Comparison of ENCODE assay signal across 22 mouse cellular contexts in genomic region chr14:105302708-105303107, GRCm38 (mm10). TPM values are rescaled to one million over a fixed set of nuclear protein-coding genes. Genes with fewer than 3 reads are reported as not detected.
A peak's percentile ranks its signal among the peaks of the same experiment; 100 is the strongest.
DNase-seq lines count a peak whose midpoint lies in the region; ATAC-seq and TF ChIP-seq lines count a peak whose summit lies in the region.
"Had no signal": no experiment of that assay in that cellular context is flagged by ENCODE, and none has a peak within 500 bp of the region (broad histone marks: within the 10 kb centered on the region; RNA-seq: fewer than 3 reads in every experiment).

No protein-coding gene starts in this region.

- H3K9me3 ChIP-seq in midbrain, postnatal 0 days (ENCODE audit: low read length), result no peaks in the 10 kb centered on the region
- H3K9me3 ChIP-seq in midbrain, embryonic 10.5 days (replicated peaks), result no peaks in the 10 kb centered on the region
- H3K9me3 ChIP-seq: heart, embryonic 15.5 days; neural tube, embryonic 15.5 days had no signal

- intact Hi-C loops in heart, adult 2 months (cut with DNase I), result no loop called here

- no peak for TF ChIP-seq EP300 in heart, adult 2 months (IDR thresholded peaks at IDR 0.05; ENCODE audit: insufficient read depth, low read depth, low read length)

- H3K4me1 ChIP-seq in heart, adult 2 months (ENCODE audit: control insufficient read depth, insufficient read depth, low read length), result no peaks in the 10 kb centered on the region
- no peaks in the 10 kb centered on the region for H3K4me1 ChIP-seq in midbrain, postnatal 0 days (ENCODE audit: insufficient read depth, low read length)
- H3K4me1 ChIP-seq in midbrain, embryonic 10.5 days, result peaks cover 13% of the 10 kb centered on the region
- H3K4me1 ChIP-seq: heart, embryonic 15.5 days; neural tube, embryonic 15.5 days had no signal

- WGBS in heart, adult 2 months, result 79% methylated on average over 4 of the region's 4 CpGs
- 64% methylated on average over 4 of the region's 4 CpGs for WGBS in midbrain, postnatal 0 days
- 74% methylated on average over 4 of the region's 4 CpGs for WGBS in midbrain, embryonic 10.5 days

- H3K27me3 ChIP-seq in heart, adult 2 months (ENCODE audit: control insufficient read depth, insufficient read depth, low read length), result no peaks in the 10 kb centered on the region
- H3K27me3 ChIP-seq in midbrain, postnatal 0 days (ENCODE audit: insufficient read depth, low read length), result no peaks in the 10 kb centered on the region
- H3K27me3 ChIP-seq in midbrain, embryonic 10.5 days (ENCODE audit: low read depth, poor library complexity, severe bottlenecking), result peaks cover 21% of the 10 kb centered on the region
- H3K27me3 ChIP-seq: heart, embryonic 15.5 days; neural tube, embryonic 15.5 days had no signal

- peak; percentile 49 for TF ChIP-seq CTCF in heart, adult 2 months (IDR thresholded peaks at IDR 0.05)
- TF ChIP-seq CTCF in layer of hippocampus, adult 2 months (conservative IDR thresholded peaks at IDR 0.05), result peak; percentile 72
- peak; percentile 61 for TF ChIP-seq CTCF in midbrain, postnatal 0 days (IDR thresholded peaks at IDR 0.05)

- TF ChIP-seq POLR2A in heart, adult 2 months (IDR thresholded peaks at IDR 0.05; ENCODE audit: insufficient read depth, low read depth, low read length), result no peak

- H3K36me3 ChIP-seq in heart, adult 2 months (ENCODE audit: control insufficient read depth, insufficient read depth, low read length), result no peaks in the 10 kb centered on the region
- peaks cover 2% of the 10 kb centered on the region; the same call in 1 of the 2 replicates for H3K36me3 ChIP-seq in midbrain, postnatal 0 days (ENCODE audit: insufficient read depth, low read length)
- H3K36me3 ChIP-seq in midbrain, embryonic 10.5 days, result peaks cover 15% of the 10 kb centered on the region

- H3K4me3 ChIP-seq in heart, adult 2 months, result no peak overlapping the region
- no peak overlapping the region for H3K4me3 ChIP-seq in layer of hippocampus, adult 2 months
- H3K4me3 ChIP-seq in midbrain, postnatal 0 days (ENCODE audit: low read depth, low read length), result no peak overlapping the region
- H3K4me3 ChIP-seq in midbrain, embryonic 10.5 days, result no peak overlapping the region
- H3K4me3 ChIP-seq: heart, embryonic 15.5 days; neural tube, embryonic 15.5 days had no signal

- no peak overlapping the region for H3K9ac ChIP-seq in heart, adult 2 months (ENCODE audit: low read depth, low read length)
- no peak overlapping the region for H3K9ac ChIP-seq in midbrain, postnatal 0 days (replicated peaks; ENCODE audit: low read length, poor library complexity, severe bottlenecking)
- H3K9ac ChIP-seq: heart, embryonic 15.5 days; neural tube, embryonic 15.5 days had no signal

- H3K27ac ChIP-seq in heart, adult 2 months, result no peak overlapping the region
- H3K27ac ChIP-seq in layer of hippocampus, adult 2 months, result no peak overlapping the region
- no peak overlapping the region for H3K27ac ChIP-seq in midbrain, postnatal 0 days (ENCODE audit: low read depth, low read length)
- H3K27ac ChIP-seq in midbrain, embryonic 10.5 days (replicated peaks), result no peak overlapping the region
- H3K27ac ChIP-seq: heart, embryonic 15.5 days; neural tube, embryonic 15.5 days had no signal

- DNase-seq in heart, adult 2 months, result no peak
- DNase-seq in heart, adult 18-20 months, result no peak
- DNase-seq in layer of hippocampus, adult 2 months (ENCODE audit: low spot score in 2 of 2), result no peak
- no peak for DNase-seq in layer of hippocampus, adult 9-11 months
- DNase-seq in midbrain, postnatal 0 days (ENCODE audit: low spot score), result no peak
- no peak for DNase-seq in midbrain, embryonic 10.5 days (ENCODE audit: low spot score)
- DNase-seq in kidney, postnatal 14 days, result no peak
- DNase-seq in urinary bladder, postnatal 4 days (ENCODE audit: low spot score in 2 of 2), result no peak
- DNase-seq: adrenal gland, postnatal 25 days; cerebellum, adult 9-10 months; gastrocnemius, postnatal 36 days; heart, postnatal 36 days; kidney, adult 8-10 months; lung, adult 18-20 months; lung, postnatal 4 days; right cerebral cortex, adult 18-20 months; right cerebral cortex, postnatal 4 days; thymus, postnatal 36 days had no signal

- no peak for ATAC-seq in midbrain, postnatal 0 days (ENCODE audit: low FRiP score)
- ATAC-seq: forebrain, embryonic 14.5 days had no signal

- H3K79me2 ChIP-seq in heart, adult 2 months (replicated peaks; ENCODE audit: control insufficient read depth, insufficient read depth, low read length), result no peaks in the 10 kb centered on the region

- no peak overlapping the region for H3K4me2 ChIP-seq in midbrain, postnatal 0 days (ENCODE audit: low read depth, low read length, poor library complexity, severe bottlenecking)
- H3K4me2 ChIP-seq: heart, embryonic 15.5 days; liver, embryonic 11.5 days; neural tube, embryonic 15.5 days had no signal

RNA-seq across cellular contexts. Expression of gene Ndfip2, which starts 44.3 kb away (rescaled TPM):
- total RNA-seq in heart, adult 2 months (2021), result 10 to 100 TPM; 15.6 to 17.6 TPM
- polyA plus RNA-seq in heart, adult 2 months (2012; rRNA removed), result 19.3 and 27.0 TPM in 2 replicates
- total RNA-seq in heart, adult 18-20 months (2021), result 10 to 100 TPM; 13.1 to 14.8 TPM
- total RNA-seq in layer of hippocampus, adult 2 months (2021), result 10 to 100 TPM; 80.1 to 82.4 TPM
- total RNA-seq in midbrain, postnatal 0 days (2014; rRNA removed), result 158 TPM in 2 replicates
- polyA plus RNA-seq in midbrain, postnatal 0 days (2015; fragmentation: Nextera tagmentation; extraction: Ambion mirVana), result 113 and 121 TPM in 2 replicates
- polyA plus RNA-seq in midbrain, embryonic 10.5 days (2016; fragmentation: Nextera tagmentation; extraction: Ambion mirVana), result 45.0 and 55.5 TPM in 2 replicates
